Mouse (Mus musculus) cerebellum, adult 2 months (tissue): ENCODE data around the gene Ugt2b37.

Source experiments
- CTCF ChIP-seq: fragments of 200-500 bp; IDR thresholded peaks from 2 replicates; pipeline ENCODE4 v1.5.1; 2011; ENCODE audit warnings: low read depth, mild to moderate bottlenecking, control low read depth, low read length, moderate library complexity, borderline replicate concordance; ENCODE audit not compliant: insufficient read depth
- POLR2A ChIP-seq: fragments of 200-500 bp; IDR thresholded peaks from 2 replicates; pipeline ENCODE4 v1.6.1; 2011; ENCODE audit warnings: low read length, control low read depth, borderline replicate concordance; ENCODE audit not compliant: insufficient read depth

- no peak for TF ChIP-seq POLR2A
- no peak for TF ChIP-seq CTCF
Measured at GRCm38 (mm10) chr5:87275581-87275980, 21.0 kb upstream of the Ugt2b37 start.
